Mouse (Mus musculus): ENCODE results near the gene Hsf2bp. TPM values are rescaled to one million over a fixed set of nuclear protein-coding genes. Genes with fewer than 3 reads are reported as not detected.

Hsf2bp gene
- polyA plus RNA-seq, 1 experiment from 2014 or later = 0.34 TPM

GRCm38 (mm10) chr17:31904036-31904435 is 132.1 kb downstream of the Hsf2bp start:
- no peak for ATAC-seq (ENCODE audit: insufficient number of reproducible peaks, insufficient read depth, low FRiP score, low TSS enrichment, low read depth)
- no peaks in the 10 kb centered on the region for H3K9me3 ChIP-seq
- H3K9ac ChIP-seq (replicated peaks) = no peak overlapping the region
- H3K4me3 ChIP-seq (replicated peaks) = no peak overlapping the region
- 91% methylated on average over 7 of the region's 7 CpGs for WGBS
- H3K36me3 ChIP-seq = no peaks in the 10 kb centered on the region
- H3K4me2 ChIP-seq = no peak overlapping the region
- no peak overlapping the region for H3K27ac ChIP-seq
- H3K4me1 ChIP-seq (replicated peaks) = no peaks in the 10 kb centered on the region
- H3K27me3 ChIP-seq = no peaks in the 10 kb centered on the region

- Histone ChIP-seq H3K4me1 (replicated peaks) (no peaks in the 10 kb centered on the region), H3K36me3 (no peaks in the 10 kb centered on the region), H3K27me3 (no peaks in the 10 kb centered on the region), H3K4me3 (replicated peaks) (no peak overlapping the region), H3K4me2 (no peak overlapping the region), H3K9me3 (no peaks in the 10 kb centered on the region), H3K27ac (no peak overlapping the region), H3K9ac (replicated peaks) (no peak overlapping the region)
- 80% methylated on average over 2 of the region's 3 CpGs for WGBS
- no peak for ATAC-seq (ENCODE audit: insufficient number of reproducible peaks, insufficient read depth, low FRiP score, low TSS enrichment, low read depth)
These were observed 133.4 kb downstream of the Hsf2bp start for GRCm38 (mm10) chr17:31902630-31903198.

GRCm38 (mm10) chr17:31901461-31902204 is 134.5 kb downstream of the Hsf2bp start:
- ATAC-seq (ENCODE audit: insufficient number of reproducible peaks, insufficient read depth, low FRiP score, low TSS enrichment, low read depth) = no peak
- H3K4me1 ChIP-seq (replicated peaks) = no peaks in the 10 kb centered on the region
- no peak overlapping the region for H3K27ac ChIP-seq
- no peaks in the 10 kb centered on the region for H3K9me3 ChIP-seq
- no peaks in the 10 kb centered on the region for H3K36me3 ChIP-seq
- H3K27me3 ChIP-seq = no peaks in the 10 kb centered on the region
- WGBS = 73% methylated on average over 11 of the region's 11 CpGs
- H3K4me3 ChIP-seq (replicated peaks) = no peak overlapping the region
- H3K4me2 ChIP-seq = no peak overlapping the region
- no peak overlapping the region for H3K9ac ChIP-seq (replicated peaks)

GRCm38 (mm10) chr17:31898941-31899340 is 137.2 kb downstream of the Hsf2bp start:
- Histone ChIP-seq H3K9ac (replicated peaks) (no peak overlapping the region), H3K27ac (no peak overlapping the region), H3K36me3 (no peaks in the 10 kb centered on the region), H3K4me3 (replicated peaks) (no peak overlapping the region), H3K9me3 (no peaks in the 10 kb centered on the region), H3K4me1 (replicated peaks) (no peaks in the 10 kb centered on the region), H3K27me3 (no peaks in the 10 kb centered on the region), H3K4me2 (no peak overlapping the region)
- ATAC-seq (ENCODE audit: insufficient number of reproducible peaks, insufficient read depth, low FRiP score, low TSS enrichment, low read depth) = no peak
- WGBS = 67% methylated on average over 5 of the region's 5 CpGs

GRCm38 (mm10) chr17:31897186-31897793 is 138.9 kb downstream of the Hsf2bp start:
- H3K27me3 ChIP-seq = no peaks in the 10 kb centered on the region
- no peak overlapping the region for H3K4me2 ChIP-seq
- no peak overlapping the region for H3K4me3 ChIP-seq (replicated peaks)
- H3K9me3 ChIP-seq = no peaks in the 10 kb centered on the region
- 87% methylated on average over 4 of the region's 4 CpGs for WGBS
- ATAC-seq (ENCODE audit: insufficient number of reproducible peaks, insufficient read depth, low FRiP score, low TSS enrichment, low read depth) = no peak
- peaks cover 14% of the 10 kb centered on the region for H3K4me1 ChIP-seq (replicated peaks)
- H3K27ac ChIP-seq = no peak overlapping the region
- no peak overlapping the region for H3K9ac ChIP-seq (replicated peaks)
- H3K36me3 ChIP-seq = no peaks in the 10 kb centered on the region

- Histone ChIP-seq H3K9ac (replicated peaks) (no peak overlapping the region), H3K27me3 (no peaks in the 10 kb centered on the region), H3K4me3 (replicated peaks) (no peak overlapping the region), H3K4me1 (replicated peaks) (peaks cover 18% of the 10 kb centered on the region), H3K9me3 (no peaks in the 10 kb centered on the region), H3K4me2 (no peak overlapping the region), H3K27ac (no peak overlapping the region), H3K36me3 (no peaks in the 10 kb centered on the region)
- no peak for ATAC-seq (ENCODE audit: insufficient number of reproducible peaks, insufficient read depth, low FRiP score, low TSS enrichment, low read depth)
- 64% methylated on average over 3 of the region's 3 CpGs for WGBS
These were observed 139.4 kb downstream of the Hsf2bp start for GRCm38 (mm10) chr17:31896751-31897150.

- 91% methylated on average over 7 of the region's 7 CpGs for WGBS
- Histone ChIP-seq H3K9me3 (no peaks in the 10 kb centered on the region), H3K36me3 (no peaks in the 10 kb centered on the region), H3K4me2 (no peak overlapping the region), H3K27ac (no peak overlapping the region), H3K4me3 (replicated peaks) (no peak overlapping the region), H3K9ac (replicated peaks) (no peak overlapping the region), H3K4me1 (replicated peaks) (peaks cover 22% of the 10 kb centered on the region), H3K27me3 (no peaks in the 10 kb centered on the region)
- ATAC-seq (ENCODE audit: insufficient number of reproducible peaks, insufficient read depth, low FRiP score, low TSS enrichment, low read depth) = no peak
These were observed 139.8 kb downstream of the Hsf2bp start for GRCm38 (mm10) chr17:31896311-31896710.

Other genes starting within 250 kb of the Hsf2bp start
- gene Sik1, start 180.5 kb downstream of the Hsf2bp start, polyA plus RNA-seq (2016; fragmentation: Nextera tagmentation; extraction: Ambion mirVana) = 14.1 and 15.2 TPM in 2 replicates
- 74.5 and 79.1 TPM in 2 replicates for gene Rrp1b, start 249 bp downstream of the Hsf2bp start, polyA plus RNA-seq (2016; fragmentation: Nextera tagmentation; extraction: Ambion mirVana)
- 21.5 and 24.2 TPM in 2 replicates for gene Notch3, start 130.5 kb upstream of the Hsf2bp start, polyA plus RNA-seq (2016; fragmentation: Nextera tagmentation; extraction: Ambion mirVana)
- 0.09 TPM in 1 of 2 replicates, not detected in the other for gene Ephx3, start 153.2 kb upstream of the Hsf2bp start, polyA plus RNA-seq (2016; fragmentation: Nextera tagmentation; extraction: Ambion mirVana)
- 98.2 and 119 TPM in 2 replicates for gene Brd4, start 248.4 kb upstream of the Hsf2bp start, polyA plus RNA-seq (2016; fragmentation: Nextera tagmentation; extraction: Ambion mirVana)

Measured in limb, embryonic 12.5 days (tissue).